Mouse (Mus musculus): ENCODE data around the gene Inpp5f. TPM values are rescaled to one million over a fixed set of nuclear protein-coding genes. Genes with fewer than 3 reads are reported as not detected.
"Not testable (repeated sequence)": the region's sequence is repeated elsewhere in the genome, so short reads cannot be mapped to it uniquely, and the experiment has no call there.

Inpp5f gene
- total RNA-seq, 2 experiments from 2014 or later = 2.8 to 3.1 TPM

- TF ChIP-seq CTCF (IDR thresholded peaks at IDR 0.05) = no peak
- intact Hi-C loops (cut with DNase I) = no loop called here
- Histone ChIP-seq H3K27ac (no peak overlapping the region), H3K4me3 (no peak overlapping the region)
- DNase-seq = no peak
Observed at GRCm38 (mm10) chr7:128601826-128602225, 9.3 kb upstream of the Inpp5f start.

- DNase-seq = not testable (repeated sequence)
- intact Hi-C loops (cut with DNase I) = loop anchor here (5.0 kb wide), 2 partner anchors 48 to 88 kb away; partner anchors contain the start of gene Bag3
Observed at GRCm38 (mm10) chr7:128609936-128610335, 1.2 kb upstream of the Inpp5f start.

GRCm38 (mm10) chr7:128610490-128610889 lies 638 bp upstream of the Inpp5f start:
- H3K4me3 ChIP-seq = peak overlapping the region; percentile 96
- DNase-seq = no peak
- intact Hi-C loops (cut with DNase I) = loop anchor here (5.0 kb wide), 2 partner anchors 48 to 88 kb away; partner anchors contain the start of gene Bag3
- TF ChIP-seq CTCF (IDR thresholded peaks at IDR 0.05) = no peak
- H3K27ac ChIP-seq = peak overlapping the region; percentile 87

More at GRCm38 (mm10) chr7:128609936-128610335, 1.2 kb upstream of the Inpp5f start:
- not testable (repeated sequence) for H3K4me3 ChIP-seq, H3K27ac ChIP-seq

GRCm38 (mm10) chr7:128611799-128612411 lies 777 bp downstream of the Inpp5f start:
- DNase-seq = no peak
- intact Hi-C loops (cut with DNase I) = loop anchor here (5.0 kb wide), 2 partner anchors 50 to 90 kb away; partner anchors contain the start of gene Bag3
- TF ChIP-seq CTCF (IDR thresholded peaks at IDR 0.05) = no peak
- H3K4me3 ChIP-seq = peak overlapping the region; percentile 96
- H3K27ac ChIP-seq = peak overlapping the region; percentile 94

- H3K27ac ChIP-seq = peak overlapping the region; percentile 94
- intact Hi-C loops (cut with DNase I) = loop anchor here (5.0 kb wide), 2 partner anchors 50 to 90 kb away; partner anchors contain the start of gene Bag3
- H3K4me3 ChIP-seq = peak overlapping the region; percentile 96
- no peak for TF ChIP-seq CTCF (IDR thresholded peaks at IDR 0.05)
- no peak for DNase-seq
Observed at GRCm38 (mm10) chr7:128612521-128613181, 1.5 kb downstream of the Inpp5f start.

DNA sequence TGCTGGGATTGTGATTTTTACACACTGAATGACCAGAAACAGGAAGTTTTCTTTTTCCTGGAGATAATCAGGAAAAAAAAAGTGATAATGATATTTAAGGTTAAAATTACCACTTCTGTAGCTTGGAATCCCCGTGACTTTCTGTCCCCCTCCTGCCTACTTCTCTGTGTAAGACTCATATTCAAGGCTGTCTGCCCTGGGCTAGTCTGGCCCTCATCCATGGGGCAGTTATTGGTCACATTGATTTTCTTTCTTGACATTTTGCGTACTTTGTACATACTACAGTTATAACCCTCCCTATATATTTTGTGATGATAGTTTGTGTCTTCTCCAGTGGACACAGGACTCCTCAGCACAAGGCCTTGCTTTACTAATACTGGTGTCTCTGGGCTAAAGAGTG lies 2.5 kb downstream of the Inpp5f start:
- no peak for TF ChIP-seq CTCF (IDR thresholded peaks at IDR 0.05)
- peak overlapping the region; percentile 28; the same call in 1 of the 2 replicates for H3K27ac ChIP-seq
- no peak overlapping the region for H3K4me3 ChIP-seq
- no peak for DNase-seq
- intact Hi-C loops (cut with DNase I) = loop anchor here (5.0 kb wide), 2 partner anchors 51 to 91 kb away; partner anchors contain the start of gene Bag3

- Histone ChIP-seq H3K27ac (no peak overlapping the region), H3K4me3 (no peak overlapping the region)
- intact Hi-C loops (cut with DNase I) = no loop called here
- no peak for TF ChIP-seq CTCF (IDR thresholded peaks at IDR 0.05)
- DNase-seq = no peak
Observed at GRCm38 (mm10) chr7:128617587-128617986, 6.5 kb downstream of the Inpp5f start.

DNA sequence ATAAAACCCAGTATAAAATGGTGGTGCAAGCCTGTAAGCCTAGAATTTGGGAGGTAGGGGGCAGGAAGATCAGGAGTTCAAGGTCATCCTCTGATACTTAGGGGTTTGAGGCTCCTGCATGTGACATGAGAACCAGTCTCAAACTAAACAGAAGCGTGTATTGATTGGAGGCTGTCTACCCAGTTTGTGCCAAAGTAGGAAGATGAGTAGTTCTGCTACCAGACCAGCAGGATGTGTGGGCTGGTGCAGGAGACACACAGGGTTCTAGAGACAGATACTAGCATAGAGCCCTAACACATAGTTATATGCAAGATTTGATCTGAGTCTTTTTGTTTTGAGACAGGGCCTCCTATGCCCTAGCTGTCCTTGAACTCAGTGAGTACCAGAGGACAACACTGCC lies 9.1 kb downstream of the Inpp5f start:
- no peak for TF ChIP-seq CTCF (IDR thresholded peaks at IDR 0.05)
- intact Hi-C loops (cut with DNase I) = loop anchor here (10.0 kb wide), 1 partner anchor 375 kb away; the partner anchor contains the start of gene Tgfb1i1
- H3K4me3 ChIP-seq = no peak overlapping the region

GRCm38 (mm10) chr7:128622266-128622961 lies 11.3 kb downstream of the Inpp5f start:
- Histone ChIP-seq H3K4me3 (peak overlapping the region; percentile 17), H3K27ac (peak overlapping the region; percentile 85)
- no peak for TF ChIP-seq CTCF (IDR thresholded peaks at IDR 0.05)
- intact Hi-C loops (cut with DNase I) = loop anchor here (10.0 kb wide), 1 partner anchor 378 kb away; the partner anchor contains the start of gene Tgfb1i1
- DNase-seq = no peak

More for the DNA sequence above, 9.1 kb downstream of the Inpp5f start:
- no peak for DNase-seq
- peak overlapping the region; percentile 49; the same call in 1 of the 2 replicates for H3K27ac ChIP-seq

GRCm38 (mm10) chr7:128622994-128623393 lies 11.9 kb downstream of the Inpp5f start:
- intact Hi-C loops (cut with DNase I) = loop anchor here (10.0 kb wide), 1 partner anchor 378 kb away; the partner anchor contains the start of gene Tgfb1i1
- peak overlapping the region; percentile 17; the same call in 1 of the 2 replicates for H3K4me3 ChIP-seq
- TF ChIP-seq CTCF (IDR thresholded peaks at IDR 0.05) = no peak
- H3K27ac ChIP-seq = peak overlapping the region; percentile 85
- no peak for DNase-seq

- no peak for DNase-seq
- Histone ChIP-seq H3K4me3 (no peak overlapping the region), H3K27ac (no peak overlapping the region)
- intact Hi-C loops (cut with DNase I) = loop anchor here (10.0 kb wide), 1 partner anchor 381 kb away; the partner anchor contains the start of gene Tgfb1i1
- no peak for TF ChIP-seq CTCF (IDR thresholded peaks at IDR 0.05)
Observed at GRCm38 (mm10) chr7:128625382-128625781, 14.3 kb downstream of the Inpp5f start.

DNA sequence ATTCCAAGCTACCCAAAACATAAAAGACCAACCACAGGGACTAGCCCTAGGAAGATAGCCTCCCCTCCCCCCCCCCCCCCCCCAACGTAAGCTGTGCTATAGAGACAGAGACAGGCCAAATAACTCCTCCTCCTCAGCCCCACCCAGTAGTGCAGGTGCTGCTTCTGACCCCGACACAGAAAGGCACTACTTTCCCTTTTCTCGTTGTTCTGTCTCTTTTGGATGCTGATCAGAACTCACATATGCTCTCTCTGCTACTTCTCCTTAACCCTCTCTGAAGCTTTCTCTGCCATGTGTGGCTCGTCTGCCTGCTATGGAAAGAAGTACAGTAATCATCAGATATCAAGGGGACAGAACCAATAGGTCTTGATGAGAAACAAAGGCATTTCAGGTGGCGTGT lies 15.5 kb downstream of the Inpp5f start:
- Histone ChIP-seq H3K27ac (no peak overlapping the region), H3K4me3 (no peak overlapping the region)
- no peak for DNase-seq
- intact Hi-C loops (cut with DNase I) = loop anchor here (10.0 kb wide), 1 partner anchor 382 kb away; the partner anchor contains the start of gene Tgfb1i1
- no peak for TF ChIP-seq CTCF (IDR thresholded peaks at IDR 0.05)
